22 mouse cellular contexts compared by ENCODE assay signal in the genomic region with DNA sequence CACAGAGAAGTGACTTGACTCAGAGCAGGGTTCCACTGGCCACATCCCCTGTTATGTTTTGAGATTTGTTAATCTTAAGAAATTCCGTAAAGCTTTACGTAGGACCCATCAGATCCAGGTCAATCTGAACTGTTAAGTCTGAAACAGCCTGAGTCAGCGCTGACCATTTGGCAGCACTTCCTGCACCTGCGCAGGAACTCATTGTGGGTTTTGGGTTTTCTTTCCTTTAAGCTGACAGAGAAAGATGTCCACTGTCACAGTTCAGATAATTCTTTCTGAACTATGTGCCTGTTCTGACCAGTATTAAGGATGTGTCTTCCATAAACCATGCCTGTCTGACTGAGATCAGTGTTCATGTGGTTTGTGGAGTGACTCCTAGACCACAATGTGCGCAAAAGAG.
"Had no signal": no experiment of that assay in that cellular context is flagged by ENCODE, and none has a peak within 500 bp of the region (broad histone marks: within the 10 kb centered on the region; RNA-seq: fewer than 3 reads in every experiment).

No protein-coding gene starts in this region.

- H3K36me3 ChIP-seq: heart, embryonic 13.5 days; heart, embryonic 15.5 days; hindbrain, embryonic 13.5 days; hindbrain, embryonic 15.5 days; kidney, embryonic 15.5 days; limb, embryonic 13.5 days; limb, embryonic 15.5 days; liver, embryonic 12.5 days had no signal

- ATAC-seq: hindbrain, postnatal 0 days; intestine, embryonic 16.5 days; liver, embryonic 12.5 days had no signal

- H3K4me3 ChIP-seq: heart, adult 2 months; heart, embryonic 13.5 days; heart, embryonic 15.5 days; hindbrain, embryonic 13.5 days; hindbrain, embryonic 15.5 days; kidney, embryonic 15.5 days; layer of hippocampus, adult 2 months; limb, embryonic 13.5 days; limb, embryonic 15.5 days; liver, embryonic 12.5 days had no signal

- H3K4me2 ChIP-seq: heart, embryonic 11.5 days; heart, embryonic 13.5 days; heart, embryonic 15.5 days; hindbrain, embryonic 13.5 days; hindbrain, embryonic 15.5 days; kidney, embryonic 15.5 days; limb, embryonic 13.5 days; limb, embryonic 15.5 days; liver, embryonic 12.5 days had no signal

- DNase-seq: gastrocnemius, postnatal 14 days; gastrocnemius, postnatal 36 days; heart, adult 2 months; heart, postnatal 14 days; heart, postnatal 36 days; kidney, adult 11 months; kidney, adult 2 months; kidney, adult 9 months; kidney, postnatal 14 days; left cerebral cortex, postnatal 4 days had no signal

- H3K27me3 ChIP-seq: heart, embryonic 15.5 days; limb, embryonic 13.5 days; limb, embryonic 15.5 days had no signal
